Mouse (Mus musculus): ENCODE results near the gene Foxp1. TPM values are rescaled to one million over a fixed set of nuclear protein-coding genes. Genes with fewer than 3 reads are reported as not detected.

Gene Foxp1
- total and polyA plus RNA-seq, 3 experiments = 57.4 to 88.1 (median 79.8) TPM

DNA sequence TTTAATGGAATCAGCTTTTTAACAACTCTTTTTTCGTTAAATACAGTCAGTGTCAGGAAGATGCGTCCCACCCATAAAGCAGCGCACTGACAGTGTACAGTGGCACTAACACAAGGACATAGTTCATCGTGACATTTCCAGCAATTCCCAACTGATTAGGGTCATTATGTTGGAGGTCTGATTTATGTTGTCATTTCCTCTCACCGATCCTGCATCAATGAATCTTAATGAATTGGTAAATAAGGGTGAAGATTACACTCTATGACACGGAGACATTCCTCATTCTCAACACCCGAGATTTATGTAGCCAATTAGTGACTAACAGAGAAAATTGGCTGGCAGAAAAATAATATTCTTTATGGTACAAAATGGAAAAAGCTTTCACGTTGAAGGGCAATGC is 332.6 kb downstream of the Foxp1 start:
- peaks cover 21% of the 10 kb centered on the region for H3K4me1 ChIP-seq (ENCODE audit: insufficient read depth, low read depth, low read length)
- ATAC-seq (ENCODE audit: extremely low read depth, insufficient number of reproducible peaks, low FRiP score, poor library complexity, severe bottlenecking) = no peak
- no peak for TF ChIP-seq POLR2AphosphoS5 (IDR thresholded peaks at IDR 0.05; ENCODE audit: insufficient replicate concordance, low read depth, low read length)
- DNase-seq (ENCODE audit: low spot score) = no peak
- H3K9me3 ChIP-seq (replicated peaks) = no peaks in the 10 kb centered on the region
- no peak overlapping the region for H3K4me3 ChIP-seq (ENCODE audit: low read depth, low read length)
- H3K36me3 ChIP-seq (replicated peaks) = peaks cover 4% of the 10 kb centered on the region
- no peaks in the 10 kb centered on the region; the same call in 1 of the 2 replicates for H3K27me3 ChIP-seq (ENCODE audit: insufficient read depth, low read length)

GRCm38 (mm10) chr6:99188366-99189216 is 333.9 kb downstream of the Foxp1 start:
- H3K4me3 ChIP-seq (ENCODE audit: low read depth, low read length) = no peak overlapping the region
- peak; percentile 54 for ATAC-seq (ENCODE audit: extremely low read depth, insufficient number of reproducible peaks, low FRiP score, poor library complexity, severe bottlenecking)
- no peak for DNase-seq (ENCODE audit: low spot score)
- TF ChIP-seq GATA2 (IDR thresholded peaks at IDR 0.05; ENCODE audit: borderline replicate concordance, low read depth, low read length) (no peak), GATA1 (IDR thresholded peaks at IDR 0.05; ENCODE audit: borderline replicate concordance, low read length) (no peak), POLR2AphosphoS5 (IDR thresholded peaks at IDR 0.05; ENCODE audit: insufficient replicate concordance, low read depth, low read length) (no peak), CTCF (IDR thresholded peaks at IDR 0.05; ENCODE audit: low read depth, low read length) (no peak), TAL1 (conservative IDR thresholded peaks at IDR 0.05; ENCODE audit: low read depth, low read length) (no peak)
- H3K27me3 ChIP-seq (ENCODE audit: insufficient read depth, low read length) = no peaks in the 10 kb centered on the region; the same call in 1 of the 2 replicates
- peaks cover 4% of the 10 kb centered on the region for H3K36me3 ChIP-seq (replicated peaks)
- no peaks in the 10 kb centered on the region for H3K9me3 ChIP-seq (replicated peaks)
- peaks cover 21% of the 10 kb centered on the region for H3K4me1 ChIP-seq (ENCODE audit: insufficient read depth, low read depth, low read length)

DNA sequence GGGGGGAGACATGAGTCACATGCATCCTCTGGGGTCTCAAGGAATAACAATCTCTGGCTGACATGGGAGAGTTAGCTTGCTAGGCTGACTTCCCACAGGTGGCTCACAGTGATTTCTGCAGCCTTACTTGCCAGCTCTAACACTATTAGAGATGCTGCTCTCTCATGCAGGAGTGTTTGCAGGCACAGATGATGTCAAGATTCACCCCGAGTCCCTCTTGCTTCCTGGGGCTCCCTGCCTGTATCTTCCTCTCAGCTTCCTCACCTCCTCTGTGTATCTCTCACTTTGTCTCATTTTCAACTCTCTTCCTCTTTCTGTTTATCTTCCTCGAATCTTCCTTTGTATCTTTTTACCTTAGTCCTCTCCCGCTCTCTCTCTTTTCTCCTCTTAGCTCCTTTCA is 334.6 kb downstream of the Foxp1 start:
- H3K4me3 ChIP-seq (ENCODE audit: low read depth, low read length) = no peak overlapping the region
- no peak for TF ChIP-seq GATA1 (IDR thresholded peaks at IDR 0.05; ENCODE audit: borderline replicate concordance, low read length)
- no peak for TF ChIP-seq CTCF (IDR thresholded peaks at IDR 0.05; ENCODE audit: low read depth, low read length)
- TF ChIP-seq GATA2 (IDR thresholded peaks at IDR 0.05; ENCODE audit: borderline replicate concordance, low read depth, low read length) = no peak
- TF ChIP-seq POLR2AphosphoS5 (IDR thresholded peaks at IDR 0.05; ENCODE audit: insufficient replicate concordance, low read depth, low read length) = no peak
- TF ChIP-seq TAL1 (conservative IDR thresholded peaks at IDR 0.05; ENCODE audit: low read depth, low read length) = no peak
- H3K36me3 ChIP-seq (replicated peaks) = peaks cover 4% of the 10 kb centered on the region
- no peak for DNase-seq (ENCODE audit: low spot score)
- peaks cover 21% of the 10 kb centered on the region for H3K4me1 ChIP-seq (ENCODE audit: insufficient read depth, low read depth, low read length)
- no peak for ATAC-seq (ENCODE audit: extremely low read depth, insufficient number of reproducible peaks, low FRiP score, poor library complexity, severe bottlenecking)
- H3K27me3 ChIP-seq (ENCODE audit: insufficient read depth, low read length) = no peaks in the 10 kb centered on the region; the same call in 1 of the 2 replicates
- no peaks in the 10 kb centered on the region for H3K9me3 ChIP-seq (replicated peaks)

- Histone ChIP-seq H3K36me3 (replicated peaks) (peaks cover 4% of the 10 kb centered on the region), H3K4me1 (ENCODE audit: insufficient read depth, low read depth, low read length) (peaks cover 21% of the 10 kb centered on the region), H3K27me3 (ENCODE audit: insufficient read depth, low read length) (no peaks in the 10 kb centered on the region; the same call in 1 of the 2 replicates), H3K9me3 (replicated peaks) (no peaks in the 10 kb centered on the region), H3K4me3 (ENCODE audit: low read depth, low read length) (no peak overlapping the region)
- TF ChIP-seq GATA1 (IDR thresholded peaks at IDR 0.05; ENCODE audit: borderline replicate concordance, low read length) (no peak), GATA2 (IDR thresholded peaks at IDR 0.05; ENCODE audit: borderline replicate concordance, low read depth, low read length) (no peak), CTCF (IDR thresholded peaks at IDR 0.05; ENCODE audit: low read depth, low read length) (no peak), POLR2AphosphoS5 (IDR thresholded peaks at IDR 0.05; ENCODE audit: insufficient replicate concordance, low read depth, low read length) (no peak), TAL1 (conservative IDR thresholded peaks at IDR 0.05; ENCODE audit: low read depth, low read length) (no peak)
- DNase-seq (ENCODE audit: low spot score) (no peak), ATAC-seq (ENCODE audit: extremely low read depth, insufficient number of reproducible peaks, low FRiP score, poor library complexity, severe bottlenecking) (no peak)
These were observed 335.1 kb downstream of the Foxp1 start for GRCm38 (mm10) chr6:99187415-99187814.

DNA sequence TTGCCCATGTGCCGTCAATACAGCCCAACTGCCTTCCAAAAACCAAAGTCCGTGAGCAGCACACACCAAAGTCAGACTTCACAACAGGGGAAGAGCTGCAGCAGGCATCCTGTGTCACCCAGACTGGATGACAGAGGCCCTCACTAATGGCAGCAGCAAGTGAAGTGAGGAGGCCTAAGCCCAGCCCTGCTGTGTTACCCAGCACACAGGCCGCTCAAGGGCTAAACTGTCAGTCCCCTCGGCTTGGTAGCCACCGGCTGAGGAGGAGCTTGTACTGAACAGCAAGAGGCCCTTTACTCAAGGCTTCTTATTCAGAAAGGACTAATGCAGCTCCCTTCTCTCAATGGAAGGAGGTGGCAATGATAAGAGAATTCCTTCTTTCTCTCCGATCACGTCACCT is 336.0 kb downstream of the Foxp1 start:
- Histone ChIP-seq H3K4me1 (ENCODE audit: insufficient read depth, low read depth, low read length) (peaks cover 21% of the 10 kb centered on the region), H3K27me3 (ENCODE audit: insufficient read depth, low read length) (no peaks in the 10 kb centered on the region; the same call in 1 of the 2 replicates), H3K4me3 (ENCODE audit: low read depth, low read length) (no peak overlapping the region), H3K9me3 (replicated peaks) (no peaks in the 10 kb centered on the region), H3K36me3 (replicated peaks) (peaks cover 4% of the 10 kb centered on the region)
- DNase-seq (ENCODE audit: low spot score) = no peak
- TF ChIP-seq GATA2 (IDR thresholded peaks at IDR 0.05; ENCODE audit: borderline replicate concordance, low read depth, low read length) (no peak), CTCF (IDR thresholded peaks at IDR 0.05; ENCODE audit: low read depth, low read length) (no peak), TAL1 (conservative IDR thresholded peaks at IDR 0.05; ENCODE audit: low read depth, low read length) (no peak), GATA1 (IDR thresholded peaks at IDR 0.05; ENCODE audit: borderline replicate concordance, low read length) (no peak), POLR2AphosphoS5 (IDR thresholded peaks at IDR 0.05; ENCODE audit: insufficient replicate concordance, low read depth, low read length) (no peak)
- ATAC-seq (ENCODE audit: extremely low read depth, insufficient number of reproducible peaks, low FRiP score, poor library complexity, severe bottlenecking) = no peak

- Histone ChIP-seq H3K36me3 (replicated peaks) (peaks cover 2% of the 10 kb centered on the region), H3K27me3 (ENCODE audit: insufficient read depth, low read length) (no peaks in the 10 kb centered on the region), H3K4me1 (ENCODE audit: insufficient read depth, low read depth, low read length) (peaks cover 21% of the 10 kb centered on the region), H3K9me3 (replicated peaks) (no peaks in the 10 kb centered on the region), H3K4me3 (ENCODE audit: low read depth, low read length) (no peak overlapping the region)
- DNase-seq (ENCODE audit: low spot score) = no peak
- 0 out of 2 replicates have a peak, but pooled peaks have one; percentile 18 for ATAC-seq (ENCODE audit: extremely low read depth, insufficient number of reproducible peaks, low FRiP score, poor library complexity, severe bottlenecking)
- TF ChIP-seq CTCF (IDR thresholded peaks at IDR 0.05; ENCODE audit: low read depth, low read length) = no peak
These were observed 336.7 kb downstream of the Foxp1 start for GRCm38 (mm10) chr6:99185797-99186196.

All from G1E (cell line).